Mouse (Mus musculus): Measurements from ENCODE around the gene Tanc1. TPM values are rescaled to one million over a fixed set of nuclear protein-coding genes. Genes with fewer than 3 reads are reported as not detected.

Gene Tanc1
- polyA plus RNA-seq, 1 experiment from 2014 or later: 51.6 TPM

GRCm38 (mm10) chr2:59733410-59733809 is 121.6 kb downstream of the Tanc1 start:
- DNase-seq (ENCODE audit: low spot score): no peak

GRCm38 (mm10) chr2:59736401-59736898 is 124.6 kb downstream of the Tanc1 start:
- no peak overlapping the region for H3K4me3 ChIP-seq (ENCODE audit: low read depth, low read length)
- DNase-seq (ENCODE audit: low spot score) (peak; percentile 55), ATAC-seq (ENCODE audit: insufficient number of reproducible peaks, low FRiP score, low TSS enrichment, low read depth) (peak; percentile 63; the same call in 1 of the 2 replicates)
- H3K9ac ChIP-seq (ENCODE audit: low read length): no peak overlapping the region
- H3K9me3 ChIP-seq (ENCODE audit: control insufficient read depth, low read length): no peaks in the 10 kb centered on the region
- peaks cover 30% of the 10 kb centered on the region for H3K4me1 ChIP-seq (ENCODE audit: control insufficient read depth, insufficient read depth, low read length)
- no peaks in the 10 kb centered on the region for H3K27me3 ChIP-seq (ENCODE audit: control insufficient read depth, insufficient read depth, low read length)
- no peaks in the 10 kb centered on the region for H3K36me3 ChIP-seq (ENCODE audit: control insufficient read depth, insufficient read depth, low read length)
- H3K4me2 ChIP-seq (ENCODE audit: low read depth, severe bottlenecking): no peak overlapping the region
- WGBS: 33% methylated on average over 10 of the region's 10 CpGs
- H3K27ac ChIP-seq (replicated peaks; ENCODE audit: low read depth, low read length): no peak overlapping the region; the same call in 1 of the 2 replicates

More at GRCm38 (mm10) chr2:59733410-59733809, 121.6 kb downstream of the Tanc1 start:
- Histone ChIP-seq H3K36me3 (ENCODE audit: control insufficient read depth, insufficient read depth, low read length) (peaks cover 2% of the 10 kb centered on the region; the same call in 1 of the 2 replicates), H3K27ac (replicated peaks; ENCODE audit: low read depth, low read length) (no peak overlapping the region), H3K4me3 (ENCODE audit: low read depth, low read length) (no peak overlapping the region), H3K9ac (ENCODE audit: low read length) (no peak overlapping the region), H3K4me2 (ENCODE audit: low read depth, severe bottlenecking) (no peak overlapping the region), H3K9me3 (ENCODE audit: control insufficient read depth, low read length) (no peaks in the 10 kb centered on the region; the same call in 1 of the 2 replicates), H3K27me3 (ENCODE audit: control insufficient read depth, insufficient read depth, low read length) (no peaks in the 10 kb centered on the region), H3K4me1 (ENCODE audit: control insufficient read depth, insufficient read depth, low read length) (peaks cover 30% of the 10 kb centered on the region)
- no peak for ATAC-seq (ENCODE audit: insufficient number of reproducible peaks, low FRiP score, low TSS enrichment, low read depth)
- WGBS: 86% methylated on average over 5 of the region's 5 CpGs

- peaks cover 35% of the 10 kb centered on the region for H3K4me1 ChIP-seq (ENCODE audit: control insufficient read depth, insufficient read depth, low read length)
- H3K9ac ChIP-seq (ENCODE audit: low read length): no peak overlapping the region
- no peak overlapping the region for H3K4me2 ChIP-seq (ENCODE audit: low read depth, severe bottlenecking)
- WGBS: 83% methylated on average over 6 of the region's 6 CpGs
- no peaks in the 10 kb centered on the region for H3K27me3 ChIP-seq (ENCODE audit: control insufficient read depth, insufficient read depth, low read length)
- H3K9me3 ChIP-seq (ENCODE audit: control insufficient read depth, low read length): no peaks in the 10 kb centered on the region
- no peak overlapping the region for H3K27ac ChIP-seq (replicated peaks; ENCODE audit: low read depth, low read length)
- no peak for DNase-seq (ENCODE audit: low spot score)
- ATAC-seq (ENCODE audit: insufficient number of reproducible peaks, low FRiP score, low TSS enrichment, low read depth): no peak
- H3K4me3 ChIP-seq (ENCODE audit: low read depth, low read length): no peak overlapping the region
- H3K36me3 ChIP-seq (ENCODE audit: control insufficient read depth, insufficient read depth, low read length): no peaks in the 10 kb centered on the region
Observed at GRCm38 (mm10) chr2:59737368-59737767, 125.5 kb downstream of the Tanc1 start.

- peaks cover 40% of the 10 kb centered on the region for H3K4me1 ChIP-seq (ENCODE audit: control insufficient read depth, insufficient read depth, low read length)
- H3K4me2 ChIP-seq (ENCODE audit: low read depth, severe bottlenecking): no peak overlapping the region
- no peak overlapping the region for H3K9ac ChIP-seq (ENCODE audit: low read length)
- H3K4me3 ChIP-seq (ENCODE audit: low read depth, low read length): no peak overlapping the region
- no peak overlapping the region for H3K27ac ChIP-seq (replicated peaks; ENCODE audit: low read depth, low read length)
- ATAC-seq (ENCODE audit: insufficient number of reproducible peaks, low FRiP score, low TSS enrichment, low read depth) (no peak), DNase-seq (ENCODE audit: low spot score) (no peak)
- no peaks in the 10 kb centered on the region for H3K27me3 ChIP-seq (ENCODE audit: control insufficient read depth, insufficient read depth, low read length)
- no peaks in the 10 kb centered on the region for H3K36me3 ChIP-seq (ENCODE audit: control insufficient read depth, insufficient read depth, low read length)
- no peaks in the 10 kb centered on the region for H3K9me3 ChIP-seq (ENCODE audit: control insufficient read depth, low read length)
- 86% methylated on average over 5 of the region's 5 CpGs for WGBS
Observed at GRCm38 (mm10) chr2:59738356-59738755, 126.5 kb downstream of the Tanc1 start.

- H3K9ac ChIP-seq (ENCODE audit: low read length): no peak overlapping the region
- DNase-seq (ENCODE audit: low spot score) (no peak), ATAC-seq (ENCODE audit: insufficient number of reproducible peaks, low FRiP score, low TSS enrichment, low read depth) (no peak)
- no peak overlapping the region for H3K27ac ChIP-seq (replicated peaks; ENCODE audit: low read depth, low read length)
- no peak overlapping the region for H3K4me3 ChIP-seq (ENCODE audit: low read depth, low read length)
- H3K36me3 ChIP-seq (ENCODE audit: control insufficient read depth, insufficient read depth, low read length): no peaks in the 10 kb centered on the region
- H3K4me2 ChIP-seq (ENCODE audit: low read depth, severe bottlenecking): no peak overlapping the region
- H3K9me3 ChIP-seq (ENCODE audit: control insufficient read depth, low read length): no peaks in the 10 kb centered on the region
- H3K27me3 ChIP-seq (ENCODE audit: control insufficient read depth, insufficient read depth, low read length): no peaks in the 10 kb centered on the region
- peaks cover 40% of the 10 kb centered on the region for H3K4me1 ChIP-seq (ENCODE audit: control insufficient read depth, insufficient read depth, low read length)
- WGBS: 91% methylated on average over 8 of the region's 8 CpGs
Observed at GRCm38 (mm10) chr2:59739036-59739435, 127.2 kb downstream of the Tanc1 start.

- Histone ChIP-seq H3K36me3 (ENCODE audit: control insufficient read depth, insufficient read depth, low read length) (no peaks in the 10 kb centered on the region), H3K27ac (replicated peaks; ENCODE audit: low read depth, low read length) (no peak overlapping the region), H3K27me3 (ENCODE audit: control insufficient read depth, insufficient read depth, low read length) (no peaks in the 10 kb centered on the region), H3K4me1 (ENCODE audit: control insufficient read depth, insufficient read depth, low read length) (peaks cover 22% of the 10 kb centered on the region), H3K4me3 (ENCODE audit: low read depth, low read length) (no peak overlapping the region), H3K9me3 (ENCODE audit: control insufficient read depth, low read length) (no peaks in the 10 kb centered on the region), H3K9ac (ENCODE audit: low read length) (no peak overlapping the region), H3K4me2 (ENCODE audit: low read depth, severe bottlenecking) (no peak overlapping the region)
- WGBS: 70% methylated on average over 12 of the region's 12 CpGs
- DNase-seq (ENCODE audit: low spot score) (no peak), ATAC-seq (ENCODE audit: insufficient number of reproducible peaks, low FRiP score, low TSS enrichment, low read depth) (no peak)
Observed at GRCm38 (mm10) chr2:59742500-59743116, 130.8 kb downstream of the Tanc1 start.

- Histone ChIP-seq H3K9me3 (ENCODE audit: control insufficient read depth, low read length) (no peaks in the 10 kb centered on the region), H3K36me3 (ENCODE audit: control insufficient read depth, insufficient read depth, low read length) (no peaks in the 10 kb centered on the region), H3K4me3 (ENCODE audit: low read depth, low read length) (no peak overlapping the region), H3K27ac (replicated peaks; ENCODE audit: low read depth, low read length) (no peak overlapping the region), H3K9ac (ENCODE audit: low read length) (no peak overlapping the region), H3K27me3 (ENCODE audit: control insufficient read depth, insufficient read depth, low read length) (no peaks in the 10 kb centered on the region), H3K4me2 (ENCODE audit: low read depth, severe bottlenecking) (no peak overlapping the region), H3K4me1 (ENCODE audit: control insufficient read depth, insufficient read depth, low read length) (peaks cover 27% of the 10 kb centered on the region)
- WGBS: 35% methylated on average over 6 of the region's 6 CpGs
- no peak for ATAC-seq (ENCODE audit: insufficient number of reproducible peaks, low FRiP score, low TSS enrichment, low read depth)
- peak; percentile 78 for DNase-seq (ENCODE audit: low spot score)
Observed at GRCm38 (mm10) chr2:59745428-59745827, 133.6 kb downstream of the Tanc1 start.

- H3K36me3 ChIP-seq (ENCODE audit: control insufficient read depth, insufficient read depth, low read length): no peaks in the 10 kb centered on the region
- H3K9me3 ChIP-seq (ENCODE audit: control insufficient read depth, low read length): no peaks in the 10 kb centered on the region
- no peak overlapping the region for H3K9ac ChIP-seq (ENCODE audit: low read length)
- no peak overlapping the region for H3K27ac ChIP-seq (replicated peaks; ENCODE audit: low read depth, low read length)
- H3K4me1 ChIP-seq (ENCODE audit: control insufficient read depth, insufficient read depth, low read length): peaks cover 27% of the 10 kb centered on the region
- no peaks in the 10 kb centered on the region for H3K27me3 ChIP-seq (ENCODE audit: control insufficient read depth, insufficient read depth, low read length)
- ATAC-seq (ENCODE audit: insufficient number of reproducible peaks, low FRiP score, low TSS enrichment, low read depth): no peak
- DNase-seq (ENCODE audit: low spot score): no peak
- WGBS: 91% methylated on average over 9 of the region's 9 CpGs
- no peak overlapping the region for H3K4me2 ChIP-seq (ENCODE audit: low read depth, severe bottlenecking)
- no peak overlapping the region for H3K4me3 ChIP-seq (ENCODE audit: low read depth, low read length)
Observed at GRCm38 (mm10) chr2:59746070-59746469, 134.2 kb downstream of the Tanc1 start.
